Comparison of ENCODE assay signal across 11 mouse cellular contexts in the genomic region with DNA sequence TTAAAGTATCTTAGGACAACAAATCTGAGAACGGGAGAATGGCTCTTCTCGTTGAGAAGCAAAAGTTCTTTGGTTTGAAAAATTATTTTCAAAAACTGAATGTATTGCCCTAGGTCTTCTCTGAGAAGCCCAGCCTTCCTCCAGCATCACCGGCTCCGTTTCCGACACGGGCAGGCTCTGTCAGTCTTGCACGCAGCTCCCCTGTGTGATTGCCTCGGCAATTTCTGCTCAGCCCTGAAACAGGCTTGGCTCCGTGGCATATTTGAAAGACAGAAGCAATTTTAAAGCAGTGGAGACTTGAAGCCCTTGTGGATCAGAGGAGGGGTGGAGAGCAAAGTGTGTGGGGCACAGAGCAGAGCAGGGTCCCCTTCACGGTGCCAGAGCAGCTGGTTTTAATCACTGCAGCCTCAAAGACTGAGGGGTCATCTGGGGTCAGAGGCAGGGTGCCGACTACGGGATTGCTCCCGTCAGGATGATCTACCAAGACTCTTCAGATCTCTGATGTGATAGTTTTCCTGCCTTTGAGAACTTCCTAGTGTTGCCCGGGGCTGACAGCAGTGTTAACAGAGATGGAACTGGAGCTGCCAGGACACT.
DNase-seq lines count a peak whose midpoint lies in the region; ATAC-seq and TF ChIP-seq lines count a peak whose summit lies in the region.
"Had no signal": no experiment of that assay in that cellular context is flagged by ENCODE, and none has a peak within 500 bp of the region (broad histone marks: within the 10 kb centered on the region; RNA-seq: fewer than 3 reads in every experiment).

No protein-coding gene starts in this region.

- H3K27ac ChIP-seq in forebrain, embryonic 14.5 days (ENCODE audit: low read depth, low read length) = no peak overlapping the region
- no peak overlapping the region for H3K27ac ChIP-seq in forebrain, embryonic 11.5 days (ENCODE audit: low read depth, low read length)
- H3K27ac ChIP-seq in lung, postnatal 0 days (ENCODE audit: low read length) = no peak overlapping the region
- H3K27ac ChIP-seq in limb, embryonic 11.5 days (replicated peaks; ENCODE audit: low read depth, low read length) = no peak overlapping the region

- no peaks in the 10 kb centered on the region for H3K9me3 ChIP-seq in forebrain, embryonic 14.5 days (replicated peaks; ENCODE audit: control insufficient read depth, low read length)
- H3K9me3 ChIP-seq in forebrain, embryonic 11.5 days (ENCODE audit: control insufficient read depth, low read length) = no peaks in the 10 kb centered on the region
- H3K9me3 ChIP-seq in lung, postnatal 0 days (ENCODE audit: low read length) = no peaks in the 10 kb centered on the region
- no peaks in the 10 kb centered on the region for H3K9me3 ChIP-seq in limb, embryonic 11.5 days (ENCODE audit: control insufficient read depth, low read length)

- DNase-seq in forebrain, embryonic 14.5 days (ENCODE audit: low spot score) = no peak
- no peak for DNase-seq in forebrain, embryonic 11.5 days (ENCODE audit: low spot score)
- DNase-seq in lung, postnatal 0 days (ENCODE audit: low spot score) = peak; percentile 32
- DNase-seq in lung, adult 2 months = no peak
- DNase-seq in limb, embryonic 11.5 days (ENCODE audit: low spot score) = peak; percentile 58
- peak; percentile 44 for DNase-seq in yolk sac, embryonic 10.5 days (ENCODE audit: low spot score)
- DNase-seq in right cerebral cortex, adult 18-20 months = no peak
- no peak for DNase-seq in right cerebral cortex, postnatal 10 days (ENCODE audit: low spot score in 2 of 2)
- DNase-seq: adrenal gland, adult 2 months; cerebellum, adult 18-20 months; kidney, postnatal 36 days had no signal

- no peak for TF ChIP-seq EP300 in lung, postnatal 0 days (IDR thresholded peaks at IDR 0.05)

- no peaks in the 10 kb centered on the region for H3K4me1 ChIP-seq in forebrain, embryonic 14.5 days (ENCODE audit: control insufficient read depth, insufficient read depth, low read length)
- no peaks in the 10 kb centered on the region; the same call in 1 of the 2 replicates for H3K4me1 ChIP-seq in forebrain, embryonic 11.5 days (replicated peaks; ENCODE audit: control insufficient read depth, insufficient read depth, low read length)
- H3K4me1 ChIP-seq in lung, postnatal 0 days (ENCODE audit: insufficient read depth, low read depth, low read length) = no peaks in the 10 kb centered on the region
- no peaks in the 10 kb centered on the region for H3K4me1 ChIP-seq in lung, adult 2 months (ENCODE audit: control insufficient read depth, insufficient read depth, low read length)
- H3K4me1 ChIP-seq in limb, embryonic 11.5 days (ENCODE audit: control insufficient read depth, insufficient read depth, low read length) = peaks cover 20% of the 10 kb centered on the region

- H3K36me3 ChIP-seq in forebrain, embryonic 14.5 days (ENCODE audit: control insufficient read depth, insufficient read depth, low read length) = peaks cover 16% of the 10 kb centered on the region; the same call in 1 of the 2 replicates
- H3K36me3 ChIP-seq in forebrain, embryonic 11.5 days (ENCODE audit: control insufficient read depth, insufficient read depth, low read length) = no peaks in the 10 kb centered on the region
- H3K36me3 ChIP-seq in lung, postnatal 0 days (ENCODE audit: insufficient read depth, low read length) = 0 out of 2 replicates have a peak, but pooled peaks cover 3% of the 10 kb centered on the region
- no peaks in the 10 kb centered on the region; the same call in 1 of the 2 replicates for H3K36me3 ChIP-seq in limb, embryonic 11.5 days (ENCODE audit: control insufficient read depth, insufficient read depth, low read length)

- no peak for TF ChIP-seq POLR2A in lung, adult 2 months (IDR thresholded peaks at IDR 0.05; ENCODE audit: borderline replicate concordance, extremely low read depth, low read depth, low read length)

- no peak for TF ChIP-seq CTCF in lung, postnatal 0 days (IDR thresholded peaks at IDR 0.05)
- TF ChIP-seq CTCF in lung, adult 2 months (IDR thresholded peaks at IDR 0.05; ENCODE audit: insufficient read depth, low read length) = no peak

- H3K4me2 ChIP-seq in forebrain, embryonic 14.5 days (ENCODE audit: low read length) = no peak overlapping the region
- no peak overlapping the region for H3K4me2 ChIP-seq in forebrain, embryonic 11.5 days (ENCODE audit: low read depth, low read length, severe bottlenecking)
- no peak overlapping the region for H3K4me2 ChIP-seq in lung, postnatal 0 days (replicated peaks; ENCODE audit: low read depth, low read length)
- H3K4me2 ChIP-seq in limb, embryonic 11.5 days (ENCODE audit: low read depth, severe bottlenecking) = peak overlapping the region; percentile 24; the same call in 1 of the 2 replicates

- H3K4me3 ChIP-seq in forebrain, embryonic 14.5 days (ENCODE audit: low read depth, low read length) = no peak overlapping the region
- H3K4me3 ChIP-seq in forebrain, embryonic 11.5 days (ENCODE audit: low read depth, low read length) = no peak overlapping the region
- no peak overlapping the region for H3K4me3 ChIP-seq in lung, postnatal 0 days (ENCODE audit: low read depth, low read length)
- no peak overlapping the region for H3K4me3 ChIP-seq in lung, adult 2 months (replicated peaks; ENCODE audit: extremely low read depth, low read depth, low read length)
- H3K4me3 ChIP-seq in limb, embryonic 11.5 days (ENCODE audit: low read depth, low read length) = no peak overlapping the region

- WGBS in forebrain, embryonic 14.5 days = 47% methylated on average over 14 of the region's 14 CpGs
- 37% methylated on average over 14 of the region's 14 CpGs for WGBS in forebrain, embryonic 11.5 days
- WGBS in lung, postnatal 0 days = 37% methylated on average over 14 of the region's 14 CpGs
- 48% methylated on average over 14 of the region's 14 CpGs for WGBS in lung, adult 2 months
- WGBS in limb, embryonic 11.5 days = 10% methylated on average over 14 of the region's 14 CpGs

- 0 out of 2 replicates have a peak overlapping the region, but pooled peaks have one; percentile 3 for H3K9ac ChIP-seq in forebrain, embryonic 14.5 days (ENCODE audit: low read length)
- H3K9ac ChIP-seq in forebrain, embryonic 11.5 days (ENCODE audit: low read length) = no peak overlapping the region
- H3K9ac ChIP-seq in lung, postnatal 0 days (replicated peaks; ENCODE audit: low read depth) = no peak overlapping the region
- no peak overlapping the region for H3K9ac ChIP-seq in limb, embryonic 11.5 days (ENCODE audit: low read length)

- no peak for ATAC-seq in forebrain, embryonic 14.5 days
- no peak for ATAC-seq in forebrain, embryonic 11.5 days (replicated peaks; ENCODE audit: low FRiP score)
- ATAC-seq in lung, postnatal 0 days = peak; percentile 43
- no peak for ATAC-seq in limb, embryonic 11.5 days (ENCODE audit: insufficient number of reproducible peaks, low FRiP score, low TSS enrichment, low read depth)

- H3K27me3 ChIP-seq in forebrain, embryonic 14.5 days (replicated peaks; ENCODE audit: control insufficient read depth, insufficient read depth, low read length) = no peaks in the 10 kb centered on the region
- no peaks in the 10 kb centered on the region for H3K27me3 ChIP-seq in forebrain, embryonic 11.5 days (ENCODE audit: control insufficient read depth, insufficient read depth, low read length)
- no peaks in the 10 kb centered on the region for H3K27me3 ChIP-seq in lung, postnatal 0 days (replicated peaks; ENCODE audit: insufficient read depth, low read length)
- H3K27me3 ChIP-seq in limb, embryonic 11.5 days (ENCODE audit: control insufficient read depth, insufficient read depth, low read length) = no peaks in the 10 kb centered on the region

Comparison
In these comparisons a context has a peak if more than half of its experiments do, and no peak if none do; other contexts are left out.
1. DNase-seq: peak in lung, postnatal 0 days (single experiment), limb, embryonic 11.5 days (single experiment) and yolk sac, embryonic 10.5 days (single experiment); none in forebrain, embryonic 14.5 days (single experiment), forebrain, embryonic 11.5 days (single experiment), lung, adult 2 months (single experiment), right cerebral cortex, adult 18-20 months (single experiment) and right cerebral cortex, postnatal 10 days (0 of 2).